Mouse (Mus musculus) lung, postnatal 25 days (tissue): ENCODE measurements around the gene Tcf7l2.

Experiments used
- DNase-seq: peaks from one replicate; pipeline ENCODE4 v3.0.0; 2022; ENCODE audit warnings: low spot score

Tcf7l2 gene

DNA sequence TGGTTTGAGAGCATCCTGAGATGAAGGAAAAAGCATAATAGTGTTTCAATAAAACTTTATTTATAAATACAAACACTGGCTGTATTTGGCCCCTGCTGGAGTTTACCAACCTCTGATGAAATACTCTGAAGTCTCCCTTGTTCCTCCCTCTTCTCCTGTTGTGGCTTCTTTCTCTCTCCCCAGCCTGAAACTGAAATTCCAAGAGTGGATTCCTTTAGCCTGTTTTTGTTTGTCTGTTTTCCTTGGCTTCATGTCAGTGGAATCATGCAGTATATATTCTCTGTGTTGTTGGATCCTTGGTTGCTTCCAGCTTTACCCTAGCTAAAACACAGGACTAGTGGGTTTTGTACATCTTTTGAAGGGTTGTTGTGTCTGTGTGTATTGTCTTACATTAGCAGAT is 16.5 kb downstream of the Tcf7l2 start:
- DNase-seq, result no peak

DNA sequence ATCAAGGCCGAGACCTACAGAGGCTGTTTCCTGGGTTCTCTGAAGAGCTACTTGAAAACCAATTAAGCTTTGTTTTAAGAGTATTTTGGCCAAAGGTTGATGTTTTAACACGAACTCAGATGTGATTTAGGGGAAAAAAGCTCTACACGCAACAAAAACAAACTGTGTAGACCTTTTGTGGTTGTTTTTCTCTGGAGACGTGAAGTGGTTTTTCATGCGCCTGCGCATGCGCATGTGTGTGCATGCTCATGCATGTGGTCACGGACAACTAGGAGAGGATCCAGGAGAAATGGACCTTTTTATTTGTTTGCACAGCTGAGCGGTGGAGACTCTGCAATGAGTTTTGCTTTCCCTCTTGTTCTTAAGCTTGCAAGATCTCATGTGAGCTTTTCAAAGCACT is 17.4 kb downstream of the Tcf7l2 start:
- no peak for DNase-seq

GRCm38 (mm10) chr19:55761086-55761485 is 19.5 kb downstream of the Tcf7l2 start:
- DNase-seq, result no peak

DNA sequence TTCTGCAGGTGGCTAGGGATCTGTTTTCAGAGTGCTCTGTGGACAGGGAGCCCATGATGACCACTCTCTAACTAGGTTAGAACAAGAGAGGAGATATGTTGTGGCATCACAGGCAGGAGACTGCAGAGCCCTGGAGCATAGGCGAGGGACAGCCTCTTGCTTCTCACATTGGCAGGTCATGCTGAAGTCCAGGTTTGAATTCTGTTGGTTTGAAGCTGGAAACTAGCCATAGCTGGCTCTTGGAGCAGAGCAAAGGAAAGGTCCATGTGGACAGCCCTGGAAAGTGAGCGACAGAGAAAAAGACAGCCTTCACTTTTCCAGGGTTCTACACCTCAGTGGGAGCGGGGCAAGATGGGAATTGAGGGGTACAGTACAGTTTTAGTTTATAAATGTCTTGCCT is 20.6 kb downstream of the Tcf7l2 start:
- DNase-seq, result no peak

DNA sequence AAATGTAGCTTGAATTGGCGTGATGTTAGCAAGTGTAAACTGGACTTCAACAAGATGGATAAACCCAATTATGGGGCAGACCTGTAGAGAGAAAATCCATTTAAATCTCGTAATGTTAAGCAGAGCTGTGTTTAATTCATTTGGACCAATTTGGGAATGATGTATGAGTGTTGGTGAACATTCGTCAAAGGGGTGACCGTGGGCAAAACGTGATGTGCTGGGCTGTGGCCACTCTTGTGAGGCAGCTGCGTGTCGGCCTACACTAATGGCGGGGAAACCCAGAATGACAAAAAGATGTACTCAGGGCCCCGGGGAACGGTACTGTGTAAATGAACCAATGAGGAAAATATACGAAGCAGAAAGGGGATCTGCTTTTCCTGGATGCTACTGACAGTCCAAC is 24.2 kb downstream of the Tcf7l2 start:
- no peak for DNase-seq

- DNase-seq, result no peak
Measured at GRCm38 (mm10) chr19:55767104-55767503, 25.5 kb downstream of the Tcf7l2 start.

- no peak for DNase-seq
Measured at GRCm38 (mm10) chr19:55767579-55767978, 26.0 kb downstream of the Tcf7l2 start.

GRCm38 (mm10) chr19:55768246-55768645 is 26.6 kb downstream of the Tcf7l2 start:
- no peak for DNase-seq

DNA sequence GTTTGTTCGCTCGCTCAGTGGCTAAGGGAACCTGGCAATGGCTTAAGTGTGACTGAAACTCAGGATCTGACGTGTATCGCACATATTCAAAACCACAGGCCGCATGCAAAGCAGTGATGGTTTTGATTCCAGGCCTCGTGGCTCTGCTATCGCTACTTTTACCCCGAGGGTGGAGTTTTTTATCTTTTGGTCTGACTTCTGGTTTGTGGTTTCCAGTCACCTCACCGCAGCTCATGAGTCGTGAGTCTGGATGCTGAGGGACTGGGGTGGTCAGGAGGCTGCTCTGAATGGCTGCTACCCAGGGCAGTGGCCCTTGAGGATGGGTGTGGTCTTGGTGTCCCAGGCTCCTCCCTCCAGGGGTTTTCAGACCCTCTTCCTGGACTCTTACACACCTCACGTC is 27.3 kb downstream of the Tcf7l2 start:
- no peak for DNase-seq

- DNase-seq, result no peak
Measured at GRCm38 (mm10) chr19:55774334-55774733, 32.7 kb downstream of the Tcf7l2 start.

DNA sequence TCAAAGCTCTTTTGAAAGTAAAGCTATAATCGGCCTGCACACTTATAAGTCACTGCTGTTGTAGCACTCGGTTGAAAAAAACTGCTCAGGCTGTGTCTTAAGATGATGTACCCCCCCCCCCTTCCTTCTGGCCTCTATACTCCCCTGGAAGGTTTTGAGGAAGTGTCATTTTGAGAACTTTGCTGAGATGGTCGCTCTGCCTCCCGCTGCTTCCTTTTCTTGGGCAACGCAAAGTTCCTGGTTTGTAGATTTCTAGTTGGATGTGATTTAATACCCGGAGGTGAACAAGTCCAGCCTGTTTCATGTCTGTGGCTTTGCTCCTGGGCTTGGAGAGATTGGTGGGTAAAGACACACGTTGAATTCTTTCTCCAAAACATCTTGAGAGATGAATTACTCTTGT is 33.2 kb downstream of the Tcf7l2 start:
- no peak for DNase-seq

GRCm38 (mm10) chr19:55779871-55780270 is 38.3 kb downstream of the Tcf7l2 start:
- no peak for DNase-seq

DNA sequence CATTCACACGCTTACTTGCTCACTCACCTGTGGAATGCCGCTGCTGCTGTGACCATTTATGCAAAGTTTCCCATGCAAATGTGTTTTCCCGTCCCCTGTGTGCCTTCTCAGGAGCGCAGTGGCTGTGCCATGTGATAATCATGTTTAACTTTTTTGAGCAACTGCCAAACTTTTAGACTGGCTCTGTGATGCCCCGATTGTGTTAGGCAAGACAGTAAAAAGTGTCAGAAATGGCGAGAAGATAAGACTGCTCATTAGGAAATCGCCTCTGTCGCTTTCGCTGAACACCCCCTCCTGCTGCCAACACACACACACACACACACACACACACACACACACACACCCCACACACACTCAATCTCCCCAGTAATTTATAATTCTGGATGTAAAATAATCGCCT is 39.5 kb downstream of the Tcf7l2 start:
- no peak for DNase-seq

DNA sequence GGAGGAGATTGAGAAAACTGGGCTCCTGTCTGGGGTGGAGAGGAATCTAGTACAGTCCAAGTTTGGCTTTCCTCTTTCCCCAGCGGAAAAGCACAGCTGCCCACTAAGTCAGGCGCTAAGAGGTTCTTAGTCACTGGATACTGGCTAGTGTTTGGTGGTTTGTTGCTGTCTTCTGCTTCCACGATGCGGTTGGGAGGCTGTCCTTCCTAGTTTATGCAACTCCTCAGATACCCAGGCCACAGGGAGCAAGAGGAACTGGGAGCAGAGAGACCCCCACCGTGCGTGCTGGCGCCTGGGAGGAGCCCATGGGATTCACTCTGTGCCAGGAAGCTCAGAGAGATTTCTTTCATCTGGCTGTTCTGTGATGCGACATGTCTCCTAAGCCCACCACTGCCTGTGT is 40.1 kb downstream of the Tcf7l2 start:
- DNase-seq, result no peak

GRCm38 (mm10) chr19:55784796-55785418 is 43.3 kb downstream of the Tcf7l2 start:
- DNase-seq, result peak; percentile 61

DNA sequence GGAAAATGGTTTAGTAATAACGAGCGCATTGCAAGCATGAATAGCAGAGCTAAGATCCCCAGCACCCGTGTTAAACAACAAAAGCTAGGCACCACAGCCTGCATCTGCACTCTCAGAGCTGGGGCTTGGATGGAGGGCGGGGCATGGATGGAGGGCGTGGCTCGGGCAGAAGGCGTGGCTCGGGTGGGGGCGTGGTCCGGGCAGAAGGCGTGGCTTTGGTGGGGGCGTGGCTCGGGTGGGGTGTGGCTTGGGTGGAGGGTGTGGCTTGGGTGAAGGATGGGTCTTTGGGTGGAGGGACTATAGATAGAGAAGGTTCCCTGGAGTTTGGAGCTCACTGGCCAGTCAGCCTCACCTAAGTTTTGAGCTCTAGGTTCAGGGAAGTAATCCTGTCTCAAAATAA is 45.8 kb downstream of the Tcf7l2 start:
- DNase-seq, result no peak

- DNase-seq, result no peak
Measured at GRCm38 (mm10) chr19:55788285-55788904, 46.8 kb downstream of the Tcf7l2 start.

DNA sequence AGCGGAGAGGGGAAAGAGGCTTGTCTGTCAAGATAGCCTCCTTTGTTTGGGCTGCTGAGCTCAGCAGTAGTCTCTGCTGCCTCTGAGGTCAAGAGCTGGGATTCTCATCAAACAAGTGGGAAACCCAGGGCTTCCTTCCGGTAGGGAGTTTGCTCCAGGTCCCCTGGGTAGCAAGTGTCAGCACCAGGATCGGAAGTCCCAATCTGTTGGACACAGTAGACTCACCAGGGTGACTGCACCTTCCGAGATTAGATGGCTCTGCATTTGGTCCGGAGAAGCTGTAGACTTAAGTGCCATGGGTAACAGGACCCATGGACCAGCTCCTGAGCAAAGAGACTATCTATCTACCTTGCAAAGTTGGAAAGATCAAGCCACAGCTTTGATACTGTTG is 47.3 kb downstream of the Tcf7l2 start:
- no peak for DNase-seq

DNA sequence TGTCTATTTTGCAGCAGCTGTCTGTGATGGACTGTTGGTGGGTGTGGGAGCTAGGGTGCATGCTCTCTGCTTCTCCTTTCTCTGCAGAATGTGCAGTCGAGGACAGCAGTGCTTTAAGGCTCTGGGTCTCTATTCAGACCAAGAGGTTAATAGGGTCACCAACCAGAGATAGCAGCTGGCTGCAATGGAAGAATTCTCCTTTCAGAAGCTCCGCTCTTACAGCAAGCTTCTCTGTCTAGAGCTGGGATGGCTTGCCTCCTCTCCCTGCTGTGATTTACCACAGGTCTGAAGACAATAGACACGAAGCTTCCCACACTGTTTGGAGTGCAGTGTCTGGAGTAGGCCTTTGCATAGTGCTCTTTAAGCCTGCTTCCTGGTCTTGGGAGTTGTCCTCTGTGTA is 48.2 kb downstream of the Tcf7l2 start:
- DNase-seq, result no peak

DNA sequence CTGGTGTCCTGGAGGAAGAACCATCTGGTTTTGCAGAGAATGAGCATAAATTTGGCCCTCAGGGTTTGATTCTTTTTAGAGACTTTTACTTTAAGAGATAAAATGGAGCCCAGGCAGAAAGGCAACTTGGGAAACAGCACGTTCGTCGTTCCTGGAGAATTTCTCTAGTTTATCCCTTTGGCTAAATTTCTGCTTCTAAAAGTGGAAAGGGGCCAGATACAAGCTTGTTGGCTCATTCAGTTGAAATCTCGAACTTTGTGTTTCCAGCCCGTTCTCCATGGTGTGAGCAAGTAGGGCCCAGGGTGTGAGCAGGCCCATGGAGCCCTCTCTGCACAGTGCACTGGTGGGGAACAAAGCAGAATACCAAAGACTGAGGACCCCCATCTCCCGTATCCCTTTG is 49.7 kb downstream of the Tcf7l2 start:
- DNase-seq, result no peak

GRCm38 (mm10) chr19:55791886-55792285 is 50.3 kb downstream of the Tcf7l2 start:
- DNase-seq, result no peak

- DNase-seq, result no peak
Measured at GRCm38 (mm10) chr19:55792571-55792970, 51.0 kb downstream of the Tcf7l2 start.

DNA sequence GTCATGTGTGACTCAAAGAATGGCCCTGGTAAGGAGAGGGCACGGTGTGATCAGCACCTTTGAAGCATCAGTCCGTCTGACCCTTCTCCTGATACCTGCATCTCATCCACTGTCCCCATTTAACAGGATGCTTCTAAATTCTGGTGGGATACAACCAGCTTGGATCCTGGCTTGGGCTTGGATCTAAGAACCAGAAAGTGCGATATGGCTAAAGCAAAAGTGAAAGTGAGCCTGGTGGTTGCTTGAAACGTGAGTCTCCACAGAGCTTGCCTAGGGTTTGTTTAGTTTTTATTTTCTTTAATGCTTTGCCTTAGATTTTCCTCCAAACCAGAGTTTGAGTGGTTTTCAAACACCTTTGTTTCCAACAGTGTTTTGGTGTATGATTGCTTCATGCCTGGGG is 51.4 kb downstream of the Tcf7l2 start:
- no peak for DNase-seq

DNA sequence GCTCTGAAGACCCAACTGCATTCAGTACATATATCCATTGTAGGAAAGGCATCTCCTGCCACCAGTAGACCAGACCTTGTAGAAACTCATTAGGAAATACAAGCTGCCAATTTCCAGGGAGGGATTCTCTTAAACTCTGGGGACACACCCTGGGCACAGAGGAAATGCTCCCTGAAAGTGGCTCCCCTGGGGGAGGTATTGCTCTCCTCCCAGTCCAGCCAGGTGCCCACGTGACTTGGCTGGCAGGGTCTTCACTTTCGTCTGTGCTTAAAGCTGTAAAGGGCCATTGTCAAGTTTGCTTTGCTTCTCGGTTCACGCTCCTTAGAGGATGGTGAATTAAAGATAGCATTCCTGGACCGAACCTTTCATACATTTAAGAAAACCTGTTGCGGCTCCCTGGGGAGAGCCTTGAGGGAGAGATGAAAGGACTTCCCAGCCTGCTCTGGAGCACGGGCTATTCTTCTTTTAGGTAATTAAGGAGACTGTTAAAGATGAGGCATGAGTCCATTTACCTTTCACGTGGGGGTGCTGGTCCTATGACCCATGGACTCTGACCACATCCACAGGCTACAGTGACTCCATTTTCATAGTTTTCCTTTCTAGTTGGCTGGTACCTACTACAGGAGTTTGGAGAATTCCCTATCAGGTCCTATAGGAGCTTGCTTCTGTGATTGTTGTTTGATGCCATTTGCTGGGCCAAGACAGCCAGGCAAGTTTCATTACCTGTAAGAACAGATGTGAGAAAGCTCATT is 52.8 kb downstream of the Tcf7l2 start:
- DNase-seq, result no peak
